Mouse (Mus musculus) kidney, adult 2 months (tissue): ENCODE data around the gene 4930579G24Rik.

ENCODE experiments used
- CTCF ChIP-seq: fragments of 200-500 bp; conservative IDR thresholded peaks from 2 replicates; pipeline ENCODE4 v1.5.1; 2011; ENCODE audit warnings: low read depth, mild to moderate bottlenecking, control low read depth, low read length, moderate library complexity, mixed read lengths; ENCODE audit not compliant: insufficient read depth, insufficient read length
- POLR2A ChIP-seq: fragments of 200-500 bp; IDR thresholded peaks from one replicate; pipeline ENCODE4 v1.6.1; 2011; ENCODE audit warnings: low read depth, low read length, control low read depth

DNA sequence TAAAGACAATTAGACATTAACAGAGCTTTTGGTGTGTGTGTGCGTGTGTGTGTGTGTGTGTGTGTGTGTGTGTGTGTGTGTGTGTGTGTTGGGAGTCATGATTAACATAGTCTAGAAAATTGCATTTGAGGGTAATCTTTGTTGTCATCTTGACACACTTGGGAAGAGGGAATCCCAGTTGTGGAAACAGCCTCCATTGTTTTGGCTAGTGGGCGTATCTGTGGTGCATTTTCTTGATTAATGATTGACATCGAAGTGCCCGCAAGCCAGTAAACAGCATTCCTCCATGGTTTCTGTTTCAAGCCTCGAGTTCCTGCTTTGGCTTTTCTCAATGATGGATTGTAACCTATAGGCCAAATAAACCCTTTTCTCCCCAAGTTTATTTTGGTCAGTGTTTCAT is 27.8 kb downstream of the 4930579G24Rik start:
- TF ChIP-seq CTCF (no peak), POLR2A (no peak)
